Mouse (Mus musculus) cerebellum, postnatal 14 days (tissue): Measurements from ENCODE around the gene Mrgprb2.

ENCODE experiments used
- DNase-seq, 2 experiments: peaks; one replicate each; pipeline ENCODE4 v3.0.0; 2021; ENCODE audit warnings: mixed read lengths in 2 of 2

The Mrgprb2 gene

GRCm38 (mm10) chr7:48557986-48558385 is at the start of gene Mrgprb2:
Mrgprb2 (minus strand) TSS chr7:48558086.
- DNase-seq: no peak
